Mouse (Mus musculus): ENCODE results near the gene Ctnnb1.

Ctnnb1 gene

GRCm38 (mm10) chr9:121000641-121001320, 71.8 kb downstream of the Ctnnb1 start:
- DNase-seq (ENCODE audit: low read depth) = no peak

DNA sequence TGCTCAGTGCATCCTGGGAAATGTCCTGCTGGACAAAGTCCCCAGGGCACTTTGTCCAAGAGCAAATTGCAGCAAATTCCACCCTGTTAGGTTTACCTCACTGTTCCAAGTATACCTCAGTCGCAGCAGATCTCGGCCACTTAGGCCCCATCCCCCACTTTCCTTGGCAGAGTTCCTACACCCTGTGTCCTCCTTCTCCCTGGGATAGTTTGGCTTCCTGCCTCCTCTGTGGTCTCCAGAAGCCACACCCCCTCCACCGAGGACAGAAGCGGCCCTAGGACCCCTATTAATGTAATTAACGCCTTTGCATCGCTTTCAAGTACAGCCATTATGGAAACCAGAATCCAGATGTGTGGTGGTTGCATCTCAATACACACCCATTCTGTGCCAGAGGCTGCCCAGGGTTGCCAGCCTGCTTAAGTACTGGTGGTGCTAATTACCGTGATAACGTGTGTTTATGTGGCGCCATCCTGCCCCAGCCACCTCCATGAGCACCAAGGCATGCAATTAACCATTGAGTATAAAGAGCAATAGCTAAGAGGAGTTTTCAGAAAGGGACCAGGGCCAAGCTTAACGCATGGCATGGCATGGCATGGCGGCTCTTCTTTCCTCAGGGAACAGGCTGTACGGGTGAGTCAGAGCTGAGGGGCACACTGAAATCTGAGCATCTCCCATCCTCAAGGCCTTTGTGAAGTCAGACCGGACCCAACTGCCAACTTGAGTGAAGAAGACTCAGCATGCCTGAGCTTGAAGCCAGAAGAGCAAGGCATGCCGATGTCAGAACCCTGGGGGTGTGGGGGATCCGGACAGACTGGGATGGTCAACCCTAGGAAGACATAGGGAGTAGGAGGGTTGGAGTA, 72.9 kb downstream of the Ctnnb1 start:
- DNase-seq (ENCODE audit: low read depth) = no peak

GRCm38 (mm10) chr9:121005961-121006360, 76.9 kb downstream of the Ctnnb1 start:
- peak; percentile 60 for DNase-seq (ENCODE audit: low read depth)

Measured in NIH3T3 (cell line).